Mouse (Mus musculus) small intestine, adult 2 months (tissue): ENCODE data around the gene Amt.

Experiments used
- CTCF ChIP-seq: fragments of 200-500 bp; IDR thresholded peaks from 2 replicates; pipeline ENCODE4 v1.5.1; 2012; ENCODE audit warnings: low read depth, mild to moderate bottlenecking, control low read depth, inconsistent platforms, low read length, moderate library complexity, mixed read lengths; ENCODE audit not compliant: insufficient replicate concordance, insufficient read length; ENCODE audit errors: extremely low read depth
- POLR2A ChIP-seq: fragments of 200-500 bp; IDR thresholded peaks from 2 replicates; pipeline ENCODE4 v1.6.1; 2012; ENCODE audit warnings: low read depth, mild to moderate bottlenecking, control low read depth, inconsistent platforms, low read length, moderate library complexity

- TF ChIP-seq POLR2A (no peak), CTCF (no peak)
These were observed 24.0 kb upstream of the Amt start for GRCm38 (mm10) chr9:108272691-108273090.
